Mouse (Mus musculus): Measurements from ENCODE around the gene Cfap52.

- peak; percentile 62 for TF ChIP-seq CTCF (IDR thresholded peaks at IDR 0.05; ENCODE audit: low read depth, low read length)
- no peak for TF ChIP-seq GATA1 (IDR thresholded peaks at IDR 0.05; ENCODE audit: borderline replicate concordance, low read length)
- no peak for TF ChIP-seq POLR2AphosphoS5 (IDR thresholded peaks at IDR 0.05; ENCODE audit: insufficient replicate concordance, low read depth, low read length)
These were observed 38.7 kb upstream of the Cfap52 start for GRCm38 (mm10) chr11:68004191-68004590.
